Mouse (Mus musculus) retina, postnatal 7 days (tissue): ENCODE data around the gene Gm20605.

Experiments used
- DNase-seq: peaks from one replicate; pipeline ENCODE4 v3.0.0-alpha.2; 2012; ENCODE audit warnings: low read depth, low spot score

Gm20605 gene

DNA sequence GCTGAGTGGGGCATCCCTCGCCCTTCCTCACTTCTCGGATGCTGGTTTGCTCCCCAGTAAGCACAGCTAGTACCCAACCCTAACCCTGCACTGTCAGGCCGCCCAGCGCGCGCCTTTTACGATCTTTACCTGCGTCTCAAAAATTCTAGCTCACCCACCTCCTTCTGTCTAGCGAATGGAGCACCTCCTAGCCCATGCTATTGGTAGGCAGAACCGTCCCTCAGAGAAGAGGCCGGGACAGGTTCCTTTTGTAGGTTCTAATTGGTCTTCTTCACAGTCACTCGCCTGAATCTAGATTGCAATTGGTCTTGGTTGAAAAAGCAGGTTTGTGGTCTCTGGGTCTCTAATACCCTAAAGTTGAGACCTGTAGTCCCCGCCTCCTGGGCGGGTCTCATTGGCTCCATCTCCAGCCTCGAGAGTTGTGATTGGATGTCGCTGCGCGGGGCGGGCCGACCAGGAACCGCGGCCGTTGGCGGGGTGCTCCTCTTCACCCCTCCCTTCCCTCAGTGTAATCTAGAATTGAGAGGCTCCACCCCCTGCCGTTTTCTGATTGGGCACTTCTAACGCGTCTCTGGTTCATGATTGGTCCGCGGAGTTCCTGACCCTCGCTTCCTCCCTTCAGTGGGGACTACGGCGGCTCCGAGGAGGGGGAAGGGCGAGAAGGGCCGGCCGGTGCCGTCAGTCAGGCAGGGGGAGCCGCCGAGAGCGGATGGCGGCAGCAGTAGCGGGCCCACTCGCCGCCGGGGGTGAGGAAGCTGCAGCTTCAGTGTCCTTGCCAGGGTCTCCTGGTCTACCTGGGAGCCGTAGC is at the start of gene Gm20605, which contains the start of the genes Fbxo24 and Lrch4:
Gene Gm20605, plus strand, starts transcription at position 678 of the 808 bp plus-strand sequence.
Gene Fbxo24, minus strand, starts transcription at position 505 of the 808 bp plus-strand sequence.
Gene Lrch4, plus strand, starts transcription at position 624 of the 808 bp plus-strand sequence.
- DNase-seq = peak; percentile 99

DNA sequence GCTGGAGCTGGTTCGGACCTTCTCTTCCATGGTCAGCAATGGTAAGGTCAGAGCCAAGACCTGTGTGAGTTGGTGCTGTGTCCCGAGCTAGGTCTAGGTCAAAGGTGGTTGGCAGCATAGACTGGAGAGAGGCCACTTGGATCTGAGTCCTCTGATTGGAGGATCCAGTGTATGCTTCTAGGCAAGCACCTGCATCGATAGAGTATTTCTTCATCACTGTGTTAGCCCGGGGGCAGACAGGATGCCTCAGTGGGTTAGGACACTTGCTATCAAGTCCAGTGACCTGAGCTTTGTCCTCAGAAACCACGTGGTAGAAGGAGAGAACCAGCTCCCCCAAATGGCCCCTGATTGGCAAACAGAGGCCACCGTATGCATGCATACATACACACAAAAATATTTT is 48.7 kb upstream of the Gm20605 start:
- DNase-seq = no peak

DNA sequence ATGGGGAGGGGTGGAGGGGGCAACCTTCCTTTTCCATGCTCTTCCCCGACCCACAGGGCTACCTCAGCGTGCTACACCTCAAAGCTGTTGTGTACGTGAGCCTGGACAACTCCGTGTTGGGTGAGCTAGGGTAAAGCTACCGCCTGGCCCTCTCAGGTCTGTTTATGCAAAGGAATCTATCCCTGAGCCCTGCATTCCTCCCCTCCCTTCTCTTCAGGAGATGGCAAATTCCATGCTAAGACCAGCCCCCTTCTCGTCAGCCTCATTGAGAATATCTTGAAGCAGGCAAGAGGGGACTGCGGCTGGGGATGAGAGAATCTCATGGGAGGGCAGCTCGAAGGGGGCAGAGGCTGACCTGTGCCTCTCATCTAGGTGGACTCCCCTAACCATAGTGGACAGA is 46.3 kb upstream of the Gm20605 start:
- no peak for DNase-seq

DNA sequence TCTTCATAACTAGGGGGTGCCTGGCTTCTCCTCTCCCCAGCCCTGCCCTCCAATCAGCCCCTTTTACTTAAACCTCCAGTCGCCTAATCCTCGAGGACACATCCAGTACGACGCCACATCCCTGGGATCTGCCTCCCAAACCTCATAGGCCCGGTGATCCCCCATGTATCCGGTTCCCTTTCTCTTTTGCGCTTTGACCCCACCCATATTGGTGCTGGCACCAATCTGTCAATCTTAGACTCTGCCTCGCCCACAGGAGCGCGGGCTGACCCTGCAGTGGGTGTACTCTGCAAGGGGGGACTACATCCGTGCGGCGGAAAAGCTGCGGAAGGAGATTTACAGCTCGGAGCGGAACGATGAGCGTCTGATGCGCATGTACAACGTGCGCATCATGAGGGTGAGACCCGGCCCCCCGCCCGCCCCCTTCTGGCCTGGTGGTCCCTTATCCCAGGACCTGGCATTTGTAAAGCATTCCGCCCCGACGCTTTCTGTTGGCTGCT is 45.3 kb upstream of the Gm20605 start:
- DNase-seq = peak; percentile 40

DNA sequence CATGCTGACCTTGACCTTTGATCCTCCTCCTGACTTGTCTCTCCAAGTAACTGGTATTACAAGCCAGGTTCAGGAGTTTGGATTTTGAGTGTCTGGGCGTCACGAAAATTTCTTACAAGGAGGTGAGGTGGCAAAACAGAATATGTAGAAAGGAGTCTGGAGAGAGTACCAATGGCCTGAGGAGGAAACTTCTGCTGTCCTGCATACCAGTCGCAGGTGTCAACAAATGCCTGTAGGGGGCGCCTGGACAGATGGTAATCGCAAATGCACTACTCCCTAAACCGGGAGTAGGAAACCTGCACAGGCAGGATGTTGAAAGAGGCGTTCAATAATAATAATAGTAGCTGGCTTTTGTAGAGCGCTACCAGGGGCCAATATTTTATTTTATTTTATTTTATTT is 44.0 kb upstream of the Gm20605 start:
- peak; percentile 54 for DNase-seq

DNA sequence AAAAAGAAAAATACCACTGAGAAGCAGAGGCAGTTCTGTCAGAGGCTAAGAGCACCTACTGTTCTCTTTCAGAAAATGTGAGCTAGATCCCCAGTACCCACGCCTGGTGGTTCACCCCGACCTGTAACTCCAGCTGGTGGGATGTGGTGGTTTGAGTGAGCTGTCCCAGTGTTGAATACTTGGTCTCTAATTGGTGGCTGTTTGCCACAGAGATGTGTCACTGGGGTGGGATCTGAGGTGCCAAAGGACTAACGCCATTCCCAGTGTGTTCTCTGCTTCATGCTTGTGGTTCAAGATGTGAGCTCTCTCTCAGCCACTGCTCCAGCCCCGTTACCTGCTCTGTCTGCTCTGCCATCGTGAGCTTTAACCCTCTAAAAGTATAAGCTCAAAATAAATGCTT is 38.5 kb upstream of the Gm20605 start:
- DNase-seq = no peak

DNA sequence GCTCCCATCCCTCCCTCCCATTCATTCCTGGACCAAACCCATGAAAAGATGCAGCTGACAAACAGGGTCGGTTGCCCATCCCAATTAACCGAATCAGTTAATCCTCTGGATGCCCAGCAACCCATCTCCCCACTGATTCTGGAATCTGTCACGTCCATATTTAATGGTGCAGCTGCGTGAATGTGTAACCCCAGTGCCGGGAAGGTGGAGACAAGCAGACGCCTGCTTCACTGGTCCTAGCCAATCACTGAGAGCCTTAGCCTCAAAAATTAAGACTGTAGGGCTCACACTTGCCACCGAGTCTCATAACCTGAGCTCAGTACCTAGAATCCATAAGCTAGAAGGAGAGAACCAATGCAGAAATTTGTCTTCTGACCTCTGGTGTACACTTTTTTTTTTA is 33.1 kb upstream of the Gm20605 start:
- DNase-seq = no peak

DNA sequence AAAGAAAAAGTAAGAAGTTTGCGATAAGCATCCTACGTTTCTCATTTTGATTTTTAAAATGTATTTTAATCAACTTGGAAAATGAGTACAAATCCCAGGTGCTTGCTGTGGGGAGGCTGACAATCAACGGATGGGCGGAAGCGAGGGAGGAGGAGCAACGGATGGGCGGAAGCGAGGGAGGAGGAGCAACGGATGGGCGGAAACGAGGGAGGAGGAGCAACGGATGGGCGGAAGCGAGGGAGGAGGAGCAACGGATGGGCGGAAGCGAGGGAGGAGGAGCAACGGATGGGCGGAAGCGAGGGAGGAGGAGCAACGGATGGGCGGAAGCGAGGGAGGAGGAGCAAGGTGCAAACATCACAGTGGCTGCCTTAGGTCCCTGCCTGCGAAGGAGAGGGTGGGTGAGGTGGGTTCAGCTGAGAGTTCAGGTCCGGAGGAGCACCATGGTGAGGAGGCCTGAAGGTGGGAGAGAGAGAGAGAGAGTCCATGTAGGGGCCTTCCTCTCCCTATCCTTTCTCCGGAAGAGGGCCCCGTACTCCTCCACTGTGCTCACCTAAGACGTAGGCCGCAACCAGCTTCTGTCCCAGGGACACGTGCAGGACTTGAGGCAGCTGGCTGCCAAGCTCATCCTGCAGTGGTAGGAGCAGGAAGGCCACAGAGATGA is 32.2 kb upstream of the Gm20605 start:
- no peak for DNase-seq

DNA sequence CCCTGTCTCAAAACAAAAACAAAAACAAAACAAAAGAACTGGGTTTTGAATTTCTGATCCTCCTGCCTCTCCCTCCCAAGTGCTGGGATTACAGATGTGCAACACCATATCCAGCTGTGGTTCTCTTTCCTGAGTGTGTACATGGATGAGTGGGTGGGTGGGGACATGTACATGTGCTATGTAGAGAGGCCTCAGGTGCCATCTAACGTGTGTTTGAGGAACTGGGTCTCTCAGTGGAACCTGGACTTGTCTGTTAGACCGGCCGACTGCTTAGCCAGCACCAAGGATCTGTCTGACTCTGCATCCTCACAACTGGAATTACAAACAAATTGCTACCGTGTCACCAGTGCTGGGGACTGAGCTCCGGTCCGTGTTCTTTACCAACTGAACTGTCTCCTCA is 31.4 kb upstream of the Gm20605 start:
- no peak for DNase-seq

DNA sequence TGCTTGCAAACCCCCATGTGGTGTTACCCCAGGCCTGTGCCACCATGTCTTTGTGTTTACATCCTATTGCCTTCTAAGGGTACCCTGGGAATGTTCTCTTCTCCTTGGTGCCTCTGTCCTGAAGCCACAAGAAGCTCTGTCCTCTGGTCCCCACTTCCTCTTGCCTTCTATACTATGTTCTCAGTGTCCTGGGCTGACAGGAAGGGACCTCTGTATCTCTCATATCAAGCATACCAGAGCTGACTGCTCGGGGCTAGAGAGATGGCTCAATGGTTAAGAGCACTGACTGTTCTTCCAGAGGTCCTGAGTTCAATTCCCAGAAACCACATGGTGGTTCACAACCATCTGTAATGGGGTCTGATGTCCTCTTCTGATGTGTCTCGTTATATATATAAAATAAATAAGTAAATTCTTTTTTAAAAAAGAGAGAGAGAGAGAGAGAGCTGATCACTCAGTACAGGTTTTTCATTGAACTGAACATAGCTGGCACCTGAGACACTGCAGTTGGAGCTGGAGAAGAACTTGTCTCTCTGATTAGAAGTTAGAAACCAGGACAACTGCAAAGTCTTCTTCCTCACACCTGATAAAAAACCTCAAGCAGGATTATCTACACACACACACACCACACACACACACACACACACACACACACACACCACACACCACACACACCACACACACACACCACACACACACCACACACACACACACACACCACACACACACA is 30.7 kb upstream of the Gm20605 start:
- DNase-seq = no peak

DNA sequence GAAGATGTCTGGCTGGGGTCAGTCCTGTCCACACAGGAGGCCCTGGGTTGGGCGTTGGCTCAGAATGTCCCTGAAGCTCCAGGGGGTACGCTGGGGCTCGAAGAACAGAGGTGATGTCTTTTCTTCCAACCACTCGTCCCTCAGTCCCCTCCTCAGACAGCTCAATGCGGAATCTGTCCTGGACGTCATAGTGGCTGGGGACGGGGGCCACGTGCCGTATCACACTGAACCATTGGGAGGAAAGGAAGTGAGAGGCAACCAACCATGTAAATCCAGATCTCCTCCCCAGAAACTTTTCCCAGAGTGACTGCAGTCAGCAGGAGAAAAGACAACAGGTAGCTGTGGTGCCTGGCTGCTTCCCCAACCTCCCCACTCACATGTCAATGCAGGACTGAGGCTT is 29.4 kb upstream of the Gm20605 start:
- DNase-seq = no peak

DNA sequence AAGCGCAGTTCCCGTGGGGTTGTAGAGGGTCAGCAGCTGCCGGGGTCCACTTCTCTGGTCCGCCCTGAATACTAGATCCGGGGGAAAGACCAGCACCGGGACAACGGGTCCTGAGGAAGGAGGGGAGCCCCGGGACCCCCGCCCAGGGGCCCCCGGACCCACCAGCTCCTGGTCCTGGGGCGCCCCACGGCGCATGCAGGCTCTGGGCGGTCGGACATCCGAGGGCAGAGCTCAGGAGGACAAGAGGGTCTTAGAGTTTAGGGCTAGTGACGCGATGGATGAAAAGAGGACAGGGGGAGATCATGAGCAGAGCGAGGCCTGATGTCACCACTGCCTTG is 28.7 kb upstream of the Gm20605 start:
- no peak for DNase-seq

DNA sequence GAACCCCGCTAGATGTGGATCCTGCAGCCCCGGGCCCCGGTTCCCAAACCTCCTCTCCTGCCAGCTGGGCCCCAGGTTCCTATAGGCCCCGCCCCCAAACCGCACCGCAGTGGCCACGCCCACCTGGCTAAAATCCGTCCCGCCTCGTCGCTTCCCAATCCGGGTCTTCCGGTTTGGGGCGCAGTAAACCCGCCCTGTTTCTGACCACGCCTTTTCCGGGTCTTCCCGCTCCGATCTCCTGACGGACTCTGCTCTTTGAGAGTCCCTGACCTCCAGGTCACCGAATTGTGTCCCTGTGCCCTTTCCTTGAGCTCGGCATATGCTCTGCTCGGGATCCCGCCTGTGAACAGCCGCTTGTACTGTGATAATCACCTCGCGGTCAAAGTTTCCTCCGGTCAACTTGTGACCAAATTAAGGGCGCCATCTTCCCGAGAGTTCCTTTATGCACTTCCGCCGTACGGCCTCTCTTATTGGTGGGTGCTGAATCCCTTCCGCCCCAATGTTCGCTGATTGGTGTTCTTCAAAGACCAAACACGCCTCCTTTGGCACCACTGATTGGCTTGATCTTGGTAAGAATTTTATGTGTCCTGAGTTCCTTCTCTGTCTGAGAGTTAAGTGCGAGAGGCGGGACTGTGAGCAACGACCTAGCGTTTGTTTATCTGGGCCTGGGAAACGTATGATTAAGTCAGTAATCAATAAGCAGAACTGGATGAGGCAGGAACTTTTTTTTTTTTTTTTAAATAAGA is 28.2 kb upstream of the Gm20605 start, which contains the start of gene Mospd3:
Gene Mospd3, minus strand, starts transcription at position 440 of the 746 bp plus-strand sequence.
- DNase-seq = peak; percentile 93

DNA sequence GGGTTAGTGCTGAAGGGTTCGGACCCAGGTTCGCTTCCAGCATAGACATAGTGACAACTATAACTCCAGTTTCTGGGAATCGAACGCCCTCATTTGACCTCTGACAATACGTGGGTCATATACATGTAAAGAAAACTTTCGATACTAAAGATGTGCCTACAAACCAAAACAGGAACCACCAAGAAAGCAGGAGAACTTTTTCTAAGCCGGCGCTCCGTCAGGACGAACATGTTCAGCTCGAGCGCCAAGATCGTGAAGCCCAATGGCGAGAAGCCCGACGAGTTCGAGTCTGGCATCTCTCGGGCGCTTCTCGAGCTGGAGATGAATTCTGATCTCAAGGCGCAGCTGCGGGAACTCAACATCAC is 27.6 kb upstream of the Gm20605 start:
- DNase-seq = no peak

DNA sequence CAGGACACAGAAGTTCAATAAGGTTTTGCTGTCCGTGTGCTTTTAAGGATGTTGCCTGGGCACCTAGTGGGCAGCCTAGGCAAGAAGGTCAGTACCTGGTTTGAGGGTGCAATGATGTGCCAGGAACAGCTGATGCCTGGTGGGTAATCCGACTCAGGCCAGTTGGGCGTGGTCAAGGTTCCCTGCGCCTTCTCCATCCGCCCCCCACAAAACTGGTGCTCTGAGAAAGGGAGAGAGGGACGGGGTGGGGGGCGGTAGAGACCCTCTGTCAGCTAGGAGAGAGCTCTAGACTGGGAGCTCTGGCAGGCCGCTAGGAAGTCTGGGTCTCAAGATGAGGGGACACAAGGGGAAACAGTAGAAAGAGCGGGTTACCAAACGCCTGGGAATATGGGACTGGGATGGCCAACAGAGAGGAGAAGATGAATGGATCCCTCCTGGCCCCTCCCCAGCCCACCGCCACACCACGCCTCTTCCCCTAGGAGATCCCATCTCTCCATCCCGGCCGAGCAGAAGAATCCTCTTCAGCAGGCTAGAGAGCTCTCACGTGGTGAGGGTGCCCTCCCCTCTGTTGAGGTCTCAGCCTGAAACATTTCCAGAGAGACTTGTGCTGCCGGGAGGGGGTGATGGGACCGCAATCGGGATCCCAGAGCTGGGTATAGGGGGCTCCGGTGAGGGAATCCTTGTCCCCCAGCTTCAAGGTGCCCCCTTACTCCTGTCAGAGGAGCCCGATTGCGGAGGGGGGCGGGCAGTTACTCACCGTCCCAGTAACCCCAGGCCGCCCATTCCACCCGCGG is 20.9 kb upstream of the Gm20605 start:
- no peak for DNase-seq

DNA sequence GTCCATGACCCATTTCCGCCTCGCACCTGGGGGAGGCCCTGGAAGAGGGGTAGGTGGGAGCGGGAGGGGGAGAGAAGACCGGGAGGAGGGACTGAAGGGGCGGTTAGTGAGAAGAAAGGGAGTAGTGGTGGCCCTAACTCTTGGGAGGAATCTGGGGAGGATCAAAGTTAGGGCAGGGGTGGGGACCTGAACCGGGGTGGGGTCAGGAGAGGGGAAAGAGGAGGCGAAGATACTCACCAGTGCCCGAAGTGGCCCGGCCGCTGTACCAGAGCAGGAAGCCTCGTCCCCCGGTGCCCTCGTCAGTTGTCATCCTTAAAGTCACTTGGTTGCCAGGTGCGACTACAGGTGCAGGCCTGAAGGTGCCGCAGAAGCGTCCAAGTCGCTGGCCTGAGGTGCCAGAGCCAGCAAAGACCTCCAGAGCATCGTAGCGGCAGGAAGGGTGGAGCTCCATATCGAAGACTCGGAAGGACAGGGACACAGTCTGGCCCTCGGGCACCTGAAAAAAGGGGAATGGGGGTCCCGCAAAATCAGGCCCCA is 20.3 kb upstream of the Gm20605 start:
- DNase-seq = no peak

DNA sequence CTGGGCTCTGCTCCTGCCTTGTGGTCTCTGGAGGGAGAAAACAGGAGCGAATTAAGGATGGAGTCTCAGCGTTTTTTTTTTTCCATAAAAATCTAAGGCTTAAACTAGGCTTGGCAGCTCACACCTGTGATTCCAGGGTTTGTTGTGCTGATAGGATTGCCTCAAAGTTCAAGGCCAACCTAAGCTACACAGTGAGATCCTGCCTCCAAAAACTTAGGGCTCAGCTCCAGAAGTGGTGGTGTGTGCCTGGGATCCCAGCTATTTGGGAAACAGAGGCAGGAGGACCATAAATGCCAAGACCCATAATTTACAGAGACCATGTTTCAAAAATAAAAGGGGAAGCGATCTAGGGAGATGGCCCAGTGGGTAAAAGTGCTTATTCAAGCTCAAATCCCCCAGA is 19.7 kb upstream of the Gm20605 start:
- no peak for DNase-seq

DNA sequence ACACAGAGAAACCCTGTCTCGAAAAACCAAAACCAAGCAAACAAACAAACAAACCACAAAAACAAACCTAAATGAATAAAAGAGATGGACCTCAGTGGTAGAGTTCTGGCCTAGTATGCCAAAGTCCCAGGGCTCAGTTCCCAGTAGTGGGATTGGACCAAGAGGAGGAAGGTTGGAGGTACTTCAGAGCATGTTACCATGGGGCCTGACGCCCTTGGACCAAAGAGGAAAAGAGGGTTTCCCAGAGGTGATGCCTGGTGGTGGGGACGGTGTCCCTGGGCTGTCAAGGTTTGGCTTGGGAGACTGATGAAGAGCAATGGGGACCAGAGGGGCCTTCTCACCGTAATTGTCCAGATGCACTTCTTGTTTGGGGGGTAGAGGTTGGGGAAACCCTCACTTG is 18.9 kb upstream of the Gm20605 start:
- no peak for DNase-seq

DNA sequence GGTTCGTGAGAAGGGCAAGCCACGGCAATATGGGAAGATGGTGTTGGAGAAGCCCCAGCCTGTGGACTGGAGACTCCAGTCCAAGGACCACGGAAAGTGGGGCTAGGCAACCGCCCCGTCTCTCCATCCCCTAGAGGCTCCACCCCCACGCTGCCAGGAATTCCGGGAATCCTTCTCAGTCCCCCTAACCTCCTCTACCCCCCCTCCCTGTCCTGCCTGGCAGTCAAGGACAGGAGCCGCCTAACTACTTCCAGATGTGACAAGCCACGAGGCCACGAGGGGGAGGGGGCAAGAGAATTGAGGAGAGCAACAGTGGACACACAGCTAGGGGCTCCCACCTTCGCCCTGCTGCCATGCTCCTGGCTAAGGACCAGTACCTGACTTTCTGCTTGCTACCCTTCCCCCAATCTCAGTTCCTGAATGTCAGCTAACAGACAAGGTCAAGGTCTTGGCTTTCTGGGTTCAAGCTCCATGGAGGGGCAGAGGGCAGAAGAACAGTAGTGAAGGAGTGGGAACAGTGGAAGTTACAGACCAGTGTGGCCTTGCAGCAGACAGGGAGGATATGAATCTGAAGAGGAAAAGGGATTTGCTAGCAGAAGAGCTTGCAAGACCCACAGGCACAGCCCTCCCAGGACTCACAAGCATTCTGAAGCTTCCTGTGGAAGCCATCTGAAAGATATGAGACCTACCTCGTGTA is 18.3 kb upstream of the Gm20605 start:
- no peak for DNase-seq

DNA sequence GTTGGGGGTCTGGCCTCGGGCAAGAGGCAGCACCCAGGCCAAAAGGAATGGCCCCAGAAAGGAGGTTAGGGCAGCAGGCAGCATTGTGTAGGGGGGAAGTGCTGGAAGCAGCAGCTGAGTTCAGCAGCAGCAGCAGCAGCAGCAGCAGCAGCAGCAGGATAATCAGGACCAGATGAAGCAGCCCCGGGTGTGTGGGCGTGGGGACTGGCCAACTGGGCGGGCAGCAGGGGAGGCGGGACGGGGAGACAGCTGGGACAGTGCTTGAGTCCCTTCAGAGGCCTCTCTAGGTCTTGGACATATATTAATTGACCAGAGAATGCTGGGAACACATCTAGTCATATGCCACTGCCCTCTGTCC is 17.8 kb upstream of the Gm20605 start:
- DNase-seq = no peak
